Comparison of ENCODE assay signal across 7 mouse cellular contexts in the genomic region with DNA sequence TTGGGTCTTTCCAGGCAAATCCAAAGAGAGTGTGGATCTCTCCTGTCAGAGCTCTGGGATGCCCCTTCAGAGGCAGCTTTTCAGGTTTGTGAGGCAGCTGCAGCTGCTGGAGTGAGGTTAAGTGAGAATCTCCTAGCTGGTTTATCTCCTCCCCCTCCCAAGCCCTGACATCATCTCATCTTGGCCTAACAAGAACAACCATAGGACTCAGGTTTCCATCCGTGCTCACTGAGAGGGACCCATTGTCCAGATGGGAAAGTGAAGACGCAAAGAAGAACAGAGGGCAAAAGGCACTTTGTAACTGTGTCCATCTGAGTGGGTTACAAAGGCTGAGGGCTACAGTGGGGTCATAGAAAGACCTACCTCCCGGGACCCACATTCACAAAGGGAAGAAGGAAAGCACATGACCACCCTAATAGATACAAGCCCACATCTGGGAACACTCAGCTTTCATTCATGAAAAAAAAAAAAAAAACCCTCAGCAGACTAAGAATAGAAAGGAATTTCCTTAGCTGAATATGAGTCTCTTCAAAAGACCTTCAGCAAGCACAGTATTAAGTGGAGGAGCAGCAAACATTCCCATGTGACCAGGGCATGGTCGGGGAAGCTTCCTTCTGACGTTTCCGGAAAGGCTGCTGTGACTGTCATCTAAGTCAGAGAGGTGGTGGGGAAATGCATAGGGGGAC. TPM values are rescaled to one million over a fixed set of nuclear protein-coding genes. Genes with fewer than 3 reads are reported as not detected.
DNase-seq lines count a peak whose midpoint lies in the region; ATAC-seq and TF ChIP-seq lines count a peak whose summit lies in the region.

No protein-coding gene starts in this region.

- H3K27ac ChIP-seq in testis, adult 2 months (ENCODE audit: control insufficient read depth, insufficient read depth, low read depth, low read length): peak overlapping the region; percentile 32; the same call in 1 of the 2 replicates
- H3K27ac ChIP-seq in heart, embryonic 16.5 days (ENCODE audit: low read length): no peak overlapping the region
- H3K27ac ChIP-seq in limb, embryonic 10.5 days: peak overlapping the region; percentile 72; the same call in 1 of the 2 replicates

- H3K9me3 ChIP-seq in heart, embryonic 16.5 days (replicated peaks; ENCODE audit: control insufficient read depth, low read length): no peaks in the 10 kb centered on the region
- H3K9me3 ChIP-seq in limb, embryonic 10.5 days (replicated peaks): no peaks in the 10 kb centered on the region

- 24% methylated on average over 6 of the region's 6 CpGs for WGBS in heart, embryonic 16.5 days
- WGBS in limb, embryonic 10.5 days: 59% methylated on average over 6 of the region's 6 CpGs

- ATAC-seq in heart, embryonic 16.5 days (replicated peaks; ENCODE audit: extremely low read depth, insufficient read depth, low FRiP score): 0 out of 2 replicates have a peak, but pooled peaks have one; percentile 43

- H3K9ac ChIP-seq in heart, embryonic 16.5 days (ENCODE audit: low read length): no peak overlapping the region

- no peak overlapping the region for H3K4me3 ChIP-seq in testis, adult 2 months (ENCODE audit: control insufficient read depth, low read depth, low read length)
- no peak overlapping the region for H3K4me3 ChIP-seq in heart, embryonic 16.5 days (ENCODE audit: low read length)
- no peak overlapping the region for H3K4me3 ChIP-seq in limb, embryonic 10.5 days

- no peak for DNase-seq in testis, postnatal 10 days (ENCODE audit: low spot score)
- no peak for DNase-seq in limb, embryonic 10.5 days (ENCODE audit: low spot score)
- DNase-seq in cerebellum, adult 11 months: no peak
- DNase-seq in thymus, postnatal 36 days: no peak
- DNase-seq in urinary bladder, postnatal 4 days (ENCODE audit: low spot score in 2 of 2): no peak

- H3K36me3 ChIP-seq in testis, adult 2 months (ENCODE audit: control insufficient read depth, insufficient read depth, low read length): no peaks in the 10 kb centered on the region
- H3K36me3 ChIP-seq in heart, embryonic 16.5 days (ENCODE audit: control insufficient read depth, insufficient read depth): no peaks in the 10 kb centered on the region
- no peaks in the 10 kb centered on the region for H3K36me3 ChIP-seq in limb, embryonic 10.5 days

- no peaks in the 10 kb centered on the region for H3K27me3 ChIP-seq in testis, adult 2 months (ENCODE audit: control insufficient read depth, insufficient read depth, low read length)
- no peaks in the 10 kb centered on the region for H3K27me3 ChIP-seq in heart, embryonic 16.5 days (ENCODE audit: control insufficient read depth, insufficient read depth, low read length)
- H3K27me3 ChIP-seq in limb, embryonic 10.5 days (ENCODE audit: low read depth, poor library complexity, severe bottlenecking): no peaks in the 10 kb centered on the region

- no peak for TF ChIP-seq CTCF in testis, adult 2 months (IDR thresholded peaks at IDR 0.05; ENCODE audit: control insufficient read depth, insufficient read depth, insufficient replicate concordance, low read depth, low read length)

- no peak for TF ChIP-seq POLR2A in testis, adult 2 months (IDR thresholded peaks at IDR 0.05; ENCODE audit: control insufficient read depth, low read depth, low read length)

- H3K4me1 ChIP-seq in testis, adult 2 months (ENCODE audit: control insufficient read depth, insufficient read depth, low read length): peaks cover 2% of the 10 kb centered on the region
- H3K4me1 ChIP-seq in heart, embryonic 16.5 days (ENCODE audit: control insufficient read depth, insufficient read depth, low read length): peaks cover 6% of the 10 kb centered on the region
- peaks cover 34% of the 10 kb centered on the region for H3K4me1 ChIP-seq in limb, embryonic 10.5 days

- H3K4me2 ChIP-seq in heart, embryonic 16.5 days (ENCODE audit: low read depth, low read length): no peak overlapping the region

RNA-seq across cellular contexts. Expression of gene Trip13, which starts 44.9 kb away (rescaled TPM):
- 4.1 and 5.0 TPM in 2 replicates for polyA plus RNA-seq in testis, adult 2 months (2012; rRNA removed)
- polyA plus RNA-seq in heart, embryonic 16.5 days (2015; fragmentation: Nextera tagmentation; extraction: Ambion mirVana): 25.1 and 27.3 TPM in 2 replicates
- polyA plus RNA-seq in limb, embryonic 10.5 days (2016; fragmentation: Nextera tagmentation; extraction: Ambion mirVana): 80.2 and 81.1 TPM in 2 replicates

RNA-seq across cellular contexts. Expression of gene Brd9, which starts 45.0 kb away (rescaled TPM):
- 49.1 and 50.8 TPM in 2 replicates for polyA plus RNA-seq in testis, adult 2 months (2012; rRNA removed)
- polyA plus RNA-seq in heart, embryonic 16.5 days (2015; fragmentation: Nextera tagmentation; extraction: Ambion mirVana): 36.4 and 38.1 TPM in 2 replicates
- 42.8 and 55.3 TPM in 2 replicates for polyA plus RNA-seq in limb, embryonic 10.5 days (2016; fragmentation: Nextera tagmentation; extraction: Ambion mirVana)

RNA-seq across cellular contexts. Expression of gene Nkd2, which starts 45.2 kb away (rescaled TPM):
- polyA plus RNA-seq in testis, adult 2 months (2012; rRNA removed): 3.8 and 4.5 TPM in 2 replicates
- polyA plus RNA-seq in heart, embryonic 16.5 days (2015; fragmentation: Nextera tagmentation; extraction: Ambion mirVana): 3.0 and 3.7 TPM in 2 replicates
- 43.2 and 57.4 TPM in 2 replicates for polyA plus RNA-seq in limb, embryonic 10.5 days (2016; fragmentation: Nextera tagmentation; extraction: Ambion mirVana)
